Mouse (Mus musculus): ENCODE results near the gene Faf2.
A peak's percentile ranks its signal among the peaks of the same experiment; 100 is the strongest.
"Not testable (repeated sequence)": the region's sequence is repeated elsewhere in the genome, so short reads cannot be mapped to it uniquely, and the experiment has no call there.

The Faf2 gene

GRCm38 (mm10) chr13:54605426-54605825 is 16.2 kb upstream of the Faf2 start:
- DNase-seq (ENCODE audit: inconsistent ontology term), result no peak

DNA sequence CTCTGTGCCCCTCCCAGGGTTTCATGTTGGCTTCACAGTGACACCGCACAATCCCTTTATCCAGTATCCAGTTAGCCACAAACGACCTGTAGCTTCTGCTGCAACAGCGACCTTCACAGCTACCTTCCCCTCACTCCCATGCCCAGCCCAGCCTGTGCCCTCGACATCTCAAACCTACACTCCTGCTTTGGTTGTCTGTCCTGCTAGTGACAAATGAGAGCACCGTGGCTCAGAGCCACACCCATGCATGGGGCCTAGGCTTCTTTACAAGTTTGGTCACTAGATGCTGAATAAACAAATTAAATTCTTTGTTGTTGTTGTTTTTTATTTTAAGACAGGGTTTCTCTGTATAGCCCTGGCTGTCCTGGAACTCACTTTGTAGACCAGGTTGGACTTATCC is 14.4 kb upstream of the Faf2 start:
- DNase-seq (ENCODE audit: inconsistent ontology term), result no peak

- no peak for DNase-seq (ENCODE audit: inconsistent ontology term)
Observed at GRCm38 (mm10) chr13:54608002-54608401, 13.6 kb upstream of the Faf2 start.

DNA sequence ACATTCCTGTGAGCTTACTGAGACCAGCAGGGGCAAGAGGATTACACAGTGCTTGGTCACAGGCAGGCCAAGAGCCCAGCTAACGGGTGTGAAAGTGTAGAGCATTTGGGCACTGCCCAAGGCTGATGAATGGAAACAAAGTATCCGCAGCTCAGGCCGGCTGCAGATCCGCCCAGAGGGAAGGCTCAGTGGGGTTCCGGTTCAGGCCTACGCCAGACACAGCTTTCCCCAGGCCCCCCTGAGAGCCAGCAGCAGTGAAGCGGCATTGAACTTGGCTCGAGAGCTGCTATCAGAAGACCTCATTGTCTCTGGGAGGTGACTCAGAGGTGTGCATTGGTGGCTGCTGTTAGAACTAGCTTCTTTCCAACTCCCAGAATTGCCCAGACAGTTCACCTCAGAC is 12.9 kb upstream of the Faf2 start:
- DNase-seq (ENCODE audit: inconsistent ontology term), result peak; percentile 95

- peak; percentile 65 for DNase-seq (ENCODE audit: inconsistent ontology term)
Observed at GRCm38 (mm10) chr13:54609301-54609700, 12.3 kb upstream of the Faf2 start.

DNA sequence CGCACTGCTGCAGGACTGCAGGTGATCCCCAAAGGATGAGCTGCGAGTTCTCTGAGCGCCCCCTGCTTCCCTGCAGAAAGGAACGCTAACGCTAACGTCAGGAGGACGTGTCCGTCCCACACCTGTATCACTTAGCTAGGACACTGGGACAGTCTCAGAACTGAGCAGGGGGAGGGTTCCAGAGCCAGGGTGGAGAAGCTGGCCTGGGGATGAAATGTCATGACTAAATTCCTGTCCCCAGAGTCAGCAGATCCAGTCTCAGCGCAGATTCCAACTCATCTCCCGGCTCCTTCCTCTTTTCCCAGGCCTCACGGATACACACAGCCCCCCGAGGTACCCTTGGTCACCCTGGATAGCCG is 11.0 kb upstream of the Faf2 start:
- no peak for DNase-seq (ENCODE audit: inconsistent ontology term)

DNA sequence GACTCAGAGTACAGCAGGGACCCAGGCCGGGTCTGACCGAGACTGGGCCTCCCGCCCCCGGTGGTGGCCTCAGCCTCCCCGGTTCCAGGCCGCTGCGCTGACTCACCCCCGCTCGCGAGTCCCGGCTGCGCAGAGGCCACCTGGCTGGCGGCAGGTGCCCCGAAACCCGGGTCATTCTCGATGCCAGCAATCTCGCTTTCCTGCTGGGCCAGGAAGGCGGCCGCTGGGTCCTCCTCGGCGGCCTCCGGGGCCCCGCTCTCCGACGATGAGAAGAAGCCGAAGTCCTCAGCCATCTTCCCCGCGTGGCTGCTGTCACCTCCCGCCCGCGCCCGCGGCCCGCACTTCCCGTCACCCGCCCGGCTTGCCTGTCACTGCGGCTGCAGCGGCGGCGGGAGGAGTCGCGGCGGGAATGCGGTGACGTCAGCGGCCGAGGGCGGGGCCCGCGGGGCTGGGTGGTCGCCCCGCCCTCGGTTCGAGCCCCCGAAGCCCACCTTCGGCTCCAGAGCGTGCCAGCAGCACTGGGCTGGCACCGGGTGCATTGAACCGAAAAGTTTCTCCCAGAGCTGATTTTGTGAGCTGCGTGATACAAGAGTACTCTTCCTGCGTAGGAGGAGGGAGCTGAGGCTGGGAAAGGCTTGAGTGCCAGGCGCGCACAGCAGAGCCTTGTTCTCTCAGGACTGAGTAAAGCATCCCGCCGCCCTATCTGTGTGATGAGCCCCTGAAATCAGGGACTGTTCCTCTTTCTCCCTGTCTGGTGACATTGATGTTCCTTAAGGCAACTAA is 10.4 kb upstream of the Faf2 start, which contains the start of gene Cltb:
Cltb (minus strand) TSS at position 373 of the 783 bp plus-strand sequence.
- peak; percentile 92 for DNase-seq (ENCODE audit: inconsistent ontology term)

DNA sequence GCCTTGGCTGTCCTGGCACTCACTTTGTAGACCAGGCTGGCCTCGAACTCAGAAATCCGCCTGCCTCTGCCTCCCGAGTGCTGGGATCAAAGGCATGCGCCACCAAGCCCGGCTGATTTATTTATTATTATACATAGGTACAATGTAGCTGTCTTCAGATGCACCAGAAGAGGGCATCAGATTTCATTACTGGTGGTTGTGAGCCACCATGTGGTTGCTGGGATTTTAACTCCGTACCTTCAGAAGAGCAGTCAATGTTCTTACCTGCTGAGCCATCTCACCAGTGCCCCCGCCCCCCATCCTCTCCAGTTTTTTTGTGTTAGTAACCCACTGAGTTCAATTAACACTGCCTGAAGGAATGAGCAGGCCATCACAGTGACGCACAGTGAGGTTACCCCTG is 8.4 kb upstream of the Faf2 start:
- DNase-seq (ENCODE audit: inconsistent ontology term), result not testable (repeated sequence)

DNA sequence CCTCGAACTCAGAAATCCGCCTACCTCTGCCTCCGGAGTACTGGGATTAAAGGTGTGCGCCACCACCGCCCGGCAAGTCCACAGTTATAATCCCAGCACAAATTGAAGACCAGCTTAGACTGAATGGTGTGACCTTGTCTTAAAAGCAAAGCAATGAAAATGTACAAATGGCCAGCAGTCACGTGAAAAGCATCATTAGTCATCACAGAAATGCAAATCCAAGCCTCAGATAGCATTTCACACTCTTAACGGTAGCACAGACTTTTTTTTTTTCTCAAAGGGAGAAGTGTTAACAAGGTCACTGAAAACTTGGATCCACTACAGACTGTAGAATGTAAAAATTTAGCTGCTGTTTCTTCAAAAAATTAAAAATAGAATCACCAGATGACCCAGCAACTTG is 5.3 kb upstream of the Faf2 start:
- DNase-seq (ENCODE audit: inconsistent ontology term), result no peak

DNA sequence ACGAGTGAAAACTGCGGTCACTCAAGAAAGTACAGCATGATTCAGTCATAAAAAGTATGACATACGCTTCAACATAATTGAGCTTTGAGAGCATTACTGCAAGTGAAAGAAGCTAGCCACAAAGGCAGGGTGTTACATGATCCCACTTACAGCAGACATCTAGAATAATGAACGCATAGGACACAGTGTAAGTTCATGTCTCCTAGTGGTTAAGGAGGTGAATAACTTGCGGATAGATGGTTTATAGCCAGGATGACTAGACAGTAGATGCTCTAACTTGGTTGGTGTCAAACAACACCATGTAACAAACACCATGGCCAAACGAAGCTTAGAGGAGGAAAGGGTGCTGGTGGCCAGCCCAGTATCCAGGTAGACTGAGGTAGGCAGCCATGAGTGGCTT is 4.6 kb upstream of the Faf2 start:
- no peak for DNase-seq (ENCODE audit: inconsistent ontology term)

GRCm38 (mm10) chr13:54621960-54622521 is 457 bp downstream of the Faf2 start:
- peak; percentile 55 for DNase-seq (ENCODE audit: inconsistent ontology term)

DNA sequence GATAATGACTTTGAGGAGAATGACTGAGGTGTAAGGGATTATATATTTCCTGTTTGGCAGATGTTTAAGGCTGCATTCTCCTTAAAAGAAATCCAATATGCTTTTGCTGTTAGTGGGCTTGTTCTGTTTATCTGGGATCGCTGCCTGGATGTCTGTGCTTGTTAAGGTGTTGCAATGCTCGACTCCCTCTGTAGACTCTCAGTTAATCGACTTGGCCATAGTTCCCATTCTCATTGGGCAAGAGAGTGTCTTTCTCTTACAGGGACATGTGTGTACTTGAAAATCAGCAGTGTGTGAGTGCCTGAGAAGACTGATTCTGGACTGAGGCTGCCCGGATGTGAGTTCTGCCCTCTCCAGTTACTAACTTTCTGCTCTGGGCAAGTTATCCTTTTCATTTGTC is 7.5 kb downstream of the Faf2 start:
- DNase-seq (ENCODE audit: inconsistent ontology term), result no peak

DNA sequence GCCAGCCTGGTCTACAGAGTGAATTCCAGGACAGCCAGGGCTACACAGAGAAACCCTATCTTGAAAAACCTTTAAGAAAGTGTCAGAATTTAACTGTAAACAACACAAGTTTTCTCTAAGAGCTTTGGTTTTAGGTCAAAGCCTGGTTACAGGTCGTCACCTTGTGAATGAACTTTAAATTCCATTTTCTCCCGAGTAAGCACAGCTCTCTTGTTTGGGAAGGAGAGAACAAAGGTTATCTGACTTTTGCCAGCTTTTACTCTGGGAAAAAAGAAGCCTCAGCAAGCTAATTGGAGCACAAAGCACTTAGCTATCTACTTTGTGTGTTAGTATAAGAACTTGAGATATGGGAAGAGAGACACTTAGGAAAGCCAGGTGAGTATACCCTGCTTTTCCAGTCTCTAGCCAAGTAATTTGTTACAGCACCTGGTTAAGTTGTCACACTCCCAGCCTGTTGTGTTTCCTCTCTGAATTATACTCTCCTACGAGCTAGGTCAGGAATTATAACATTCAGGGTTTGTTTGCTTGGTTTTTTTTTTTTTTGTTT is 11.2 kb downstream of the Faf2 start:
- DNase-seq (ENCODE audit: inconsistent ontology term), result no peak

DNA sequence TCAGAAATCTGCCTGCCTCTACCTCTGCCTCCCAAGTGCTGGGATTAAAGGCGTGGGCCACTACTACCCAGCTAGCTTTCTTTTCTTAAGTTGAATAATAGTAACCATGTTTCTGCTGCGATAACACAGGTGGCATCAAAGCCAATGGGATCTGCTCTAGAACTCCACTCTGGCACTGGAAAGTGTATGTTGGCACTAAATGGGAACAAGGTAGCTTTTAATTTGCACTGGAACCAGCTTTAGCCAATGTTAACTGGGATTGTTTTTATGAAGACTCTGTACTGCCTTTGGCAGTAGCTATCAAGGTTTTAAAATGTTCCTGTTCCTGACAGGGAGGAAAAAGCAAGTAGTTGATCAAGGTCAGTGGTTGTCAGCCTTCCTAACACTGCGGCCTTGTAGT is 13.4 kb downstream of the Faf2 start:
- DNase-seq (ENCODE audit: inconsistent ontology term), result no peak

GRCm38 (mm10) chr13:54650461-54650860 is 28.9 kb downstream of the Faf2 start:
- no peak for DNase-seq (ENCODE audit: inconsistent ontology term)

DNA sequence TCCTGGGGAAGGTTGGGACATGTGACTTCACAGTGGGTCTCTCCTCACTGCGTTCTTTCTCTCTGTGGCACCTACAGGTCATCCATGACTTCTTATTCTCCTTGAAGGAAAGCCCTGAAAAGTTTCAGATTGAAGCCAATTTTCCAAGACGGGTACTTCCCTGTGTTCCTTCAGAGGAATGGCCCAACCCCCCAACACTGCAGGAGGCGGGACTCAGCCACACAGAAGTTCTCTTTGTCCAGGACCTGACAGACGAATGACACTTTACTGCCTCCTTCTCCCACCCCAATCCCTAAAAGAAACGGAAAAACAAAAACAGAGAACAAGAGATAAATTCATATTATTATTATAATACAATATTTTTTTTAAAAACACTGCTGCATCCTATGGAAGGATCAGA is 39.3 kb downstream of the Faf2 start:
- no peak for DNase-seq (ENCODE audit: inconsistent ontology term)

DNA sequence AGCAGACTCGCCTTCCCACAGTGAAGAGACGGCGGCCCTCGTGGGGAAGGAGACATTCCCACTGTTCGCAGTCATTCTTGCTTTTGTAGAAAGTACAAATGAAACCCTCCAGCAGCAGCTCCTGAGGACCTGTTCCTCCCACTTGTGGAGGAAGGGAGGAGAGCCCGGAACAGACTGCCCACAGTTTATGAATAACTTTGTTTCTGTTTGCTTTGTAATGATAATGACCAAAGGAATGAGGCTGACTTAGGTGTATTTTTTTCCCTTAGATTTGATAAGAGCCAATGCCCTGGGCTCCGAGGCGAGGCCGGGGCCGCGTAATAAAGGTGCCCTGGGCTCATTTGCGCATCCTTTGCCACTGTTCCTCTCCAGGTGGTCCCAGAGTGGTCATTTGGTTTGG is 39.8 kb downstream of the Faf2 start:
- DNase-seq (ENCODE audit: inconsistent ontology term), result no peak

GRCm38 (mm10) chr13:54663999-54664398 is 42.4 kb downstream of the Faf2 start:
- no peak for DNase-seq (ENCODE audit: inconsistent ontology term)

DNA sequence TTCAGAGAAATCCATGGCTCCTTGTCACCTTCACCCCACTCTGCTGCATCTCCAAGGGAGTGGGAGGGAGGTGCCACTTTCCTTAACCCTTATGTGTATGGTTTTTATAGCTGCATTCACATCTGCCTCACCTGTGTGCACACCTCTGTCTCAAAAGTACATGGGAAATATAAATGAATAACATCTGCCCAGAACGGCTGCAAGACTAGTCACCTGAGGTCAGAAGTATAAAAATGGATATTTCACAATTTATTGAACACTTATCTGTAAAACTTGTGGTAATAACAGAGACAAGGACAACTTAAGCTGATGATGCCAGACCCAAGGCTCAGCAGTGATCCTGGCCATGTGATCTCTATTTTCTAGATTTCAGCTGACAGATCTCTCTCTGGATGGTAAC is 42.9 kb downstream of the Faf2 start:
- no peak for DNase-seq (ENCODE audit: inconsistent ontology term)

DNA sequence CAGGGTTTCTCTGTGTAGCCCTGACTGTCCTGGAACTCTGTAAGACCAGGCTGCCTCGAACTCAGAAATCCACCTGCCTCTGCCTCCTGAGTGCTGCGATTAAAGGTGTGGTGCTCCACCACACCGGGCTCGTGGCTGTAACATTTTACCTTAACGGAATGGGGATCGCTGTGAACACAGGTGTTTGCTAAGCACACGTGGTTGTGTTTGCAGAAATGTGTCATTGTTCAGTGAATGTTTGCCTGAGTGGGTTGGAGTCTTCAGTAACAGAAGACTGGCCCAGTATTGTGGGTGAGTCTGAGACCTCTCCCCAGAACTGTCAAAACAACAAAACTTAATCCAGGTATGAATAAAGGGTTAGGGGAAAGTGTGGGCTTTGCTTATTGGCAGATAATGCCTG is 43.5 kb downstream of the Faf2 start:
- DNase-seq (ENCODE audit: inconsistent ontology term), result no peak

DNA sequence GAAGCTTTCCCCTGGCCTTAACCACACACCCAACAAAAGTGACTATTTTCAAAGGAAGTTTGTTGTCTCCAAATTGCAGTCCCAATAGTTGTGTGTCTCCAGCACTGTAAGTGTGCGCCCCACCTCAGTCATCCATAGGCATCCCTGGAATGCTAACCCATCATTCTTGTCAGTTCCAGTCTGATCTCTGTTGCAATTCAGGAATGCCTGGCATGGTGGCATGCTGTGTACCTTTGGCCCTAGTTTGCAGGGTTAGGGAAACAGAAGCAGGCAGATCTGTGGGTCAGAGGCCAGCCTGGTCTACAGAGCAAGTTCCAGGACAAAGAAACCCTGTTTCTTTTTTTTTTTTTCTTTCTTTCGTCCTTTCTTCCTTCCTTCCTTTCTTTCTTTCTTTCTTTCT is 48.9 kb downstream of the Faf2 start:
- peak; percentile 69 for DNase-seq (ENCODE audit: inconsistent ontology term)

GRCm38 (mm10) chr13:54675895-54676590 is 54.5 kb downstream of the Faf2 start:
- DNase-seq (ENCODE audit: inconsistent ontology term), result no peak

GRCm38 (mm10) chr13:54678263-54678662 is 56.7 kb downstream of the Faf2 start:
- no peak for DNase-seq (ENCODE audit: inconsistent ontology term)

All from Muller cell, postnatal 12 days (primary cell).